Mouse (Mus musculus): ENCODE data around the gene Trip13. TPM values are rescaled to one million over a fixed set of nuclear protein-coding genes. Genes with fewer than 3 reads are reported as not detected.
A peak's percentile ranks its signal among the peaks of the same experiment; 100 is the strongest.

The Trip13 gene
- polyA plus RNA-seq (2021) = 14.8 TPM

- in situ Hi-C loops (cut with MboI; ENCODE audit: low pct_unique_long_range_greater_than_20kb) = no loop called here
- TF ChIP-seq CTCF (IDR thresholded peaks at IDR 0.05) = no peak
These were observed at the start of gene Trip13, which contains the start of gene Brd9 for GRCm38 (mm10) chr13:73937321-73938176. Gene Trip13, minus strand, starts transcription at chr13:73937784. Gene Brd9, plus strand, starts transcription at chr13:73937811.

GRCm38 (mm10) chr13:73976935-73977334 is 39.4 kb upstream of the Trip13 start:
- ChIA-PET CTCF (no interaction called here), POLR2A (no interaction called here)
- in situ Hi-C loops (cut with MboI; ENCODE audit: low pct_unique_long_range_greater_than_20kb) = no loop called here
- TF ChIP-seq CTCF (IDR thresholded peaks at IDR 0.05) = no peak
- peaks cover 12% of the 10 kb centered on the region for H3K27me3 ChIP-seq
- ATAC-seq (no peak), DNase-seq (ENCODE audit: low read depth, low spot score) (no peak)

More at GRCm38 (mm10) chr13:73937321-73938176, at the start of gene Trip13, which contains the start of gene Brd9:
- no peaks in the 10 kb centered on the region for H3K27me3 ChIP-seq
- ChIA-PET CTCF (interaction anchor here (1.3 kb wide), 1 partner anchor 33 kb away, joined by 3 read pairs; no protein-coding TSS in a partner anchor), POLR2A (interaction anchor here (0.9 kb wide), 1 partner anchor 14 kb away, joined by 3 read pairs; no protein-coding TSS in a partner anchor)
- DNase-seq (ENCODE audit: low read depth, low spot score) = peak; percentile 24
- ATAC-seq = peak; percentile 89

GRCm38 (mm10) chr13:73974523-73974922 is 36.9 kb upstream of the Trip13 start:
- in situ Hi-C loops (cut with MboI; ENCODE audit: low pct_unique_long_range_greater_than_20kb) = loop anchor here (5.0 kb wide), 1 partner anchor 328 kb away; no protein-coding TSS in a partner anchor
- ChIA-PET CTCF (no interaction called here), POLR2A (no interaction called here)
- H3K27me3 ChIP-seq = peaks cover 5% of the 10 kb centered on the region
- no peak for DNase-seq (ENCODE audit: low read depth, low spot score)
- ATAC-seq = no peak
- TF ChIP-seq CTCF (IDR thresholded peaks at IDR 0.05) = no peak

- CTCF ChIA-PET = interaction anchor here (0.7 to 2.0 kb wide), 20 partner anchors 9 to 330 kb away, joined by 3 to 10 read pairs (median 4); no protein-coding TSS in a partner anchor
- peak; percentile 78 for TF ChIP-seq CTCF (IDR thresholded peaks at IDR 0.05)
- ATAC-seq (peak; percentile 54), DNase-seq (ENCODE audit: low read depth, low spot score) (no peak)
- POLR2A ChIA-PET = interaction anchor here (0.7 kb wide), 1 partner anchor 23 kb away, joined by 3 read pairs; no protein-coding TSS in a partner anchor
- no peaks in the 10 kb centered on the region for H3K27me3 ChIP-seq
- in situ Hi-C loops (cut with MboI; ENCODE audit: low pct_unique_long_range_greater_than_20kb) = loop anchor here (5.0 kb wide), 1 partner anchor 332 kb away; no protein-coding TSS in a partner anchor
These were observed 33.2 kb upstream of the Trip13 start for GRCm38 (mm10) chr13:73970545-73971448.

- POLR2A ChIA-PET = no interaction called here
- CTCF ChIA-PET = no interaction called here
- no peak for ATAC-seq
- in situ Hi-C loops (cut with MboI; ENCODE audit: low pct_unique_long_range_greater_than_20kb) = no loop called here
- DNase-seq (ENCODE audit: low read depth, low spot score) = no peak
- no peak for TF ChIP-seq CTCF (IDR thresholded peaks at IDR 0.05)
- H3K27me3 ChIP-seq = no peaks in the 10 kb centered on the region
These were observed 26.0 kb upstream of the Trip13 start, which contains the start of gene Zdhhc11 for GRCm38 (mm10) chr13:73963551-73963950. Gene Zdhhc11, plus strand, starts transcription at chr13:73963851.

GRCm38 (mm10) chr13:73961177-73961576 is 23.6 kb upstream of the Trip13 start:
- ATAC-seq (no peak), DNase-seq (ENCODE audit: low read depth, low spot score) (no peak)
- no peak for TF ChIP-seq CTCF (IDR thresholded peaks at IDR 0.05)
- in situ Hi-C loops (cut with MboI; ENCODE audit: low pct_unique_long_range_greater_than_20kb) = no loop called here
- POLR2A ChIA-PET = no interaction called here
- no peaks in the 10 kb centered on the region for H3K27me3 ChIP-seq
- CTCF ChIA-PET = interaction anchor here (1.9 kb wide), 1 partner anchor 10 kb away, joined by 6 read pairs; no protein-coding TSS in a partner anchor

GRCm38 (mm10) chr13:73960117-73960652 is 22.6 kb upstream of the Trip13 start:
- ATAC-seq (no peak), DNase-seq (ENCODE audit: low read depth, low spot score) (no peak)
- CTCF ChIA-PET = interaction anchor here (1.9 kb wide), 1 partner anchor 11 kb away, joined by 6 read pairs; no protein-coding TSS in a partner anchor
- POLR2A ChIA-PET = no interaction called here
- in situ Hi-C loops (cut with MboI; ENCODE audit: low pct_unique_long_range_greater_than_20kb) = no loop called here
- H3K27me3 ChIP-seq = no peaks in the 10 kb centered on the region
- no peak for TF ChIP-seq CTCF (IDR thresholded peaks at IDR 0.05)

- DNase-seq (ENCODE audit: low read depth, low spot score) (no peak), ATAC-seq (no peak)
- ChIA-PET CTCF (no interaction called here), POLR2A (no interaction called here)
- no peaks in the 10 kb centered on the region for H3K27me3 ChIP-seq
- no peak for TF ChIP-seq CTCF (IDR thresholded peaks at IDR 0.05)
- in situ Hi-C loops (cut with MboI; ENCODE audit: low pct_unique_long_range_greater_than_20kb) = no loop called here
These were observed 17.9 kb upstream of the Trip13 start for GRCm38 (mm10) chr13:73955531-73955930.

- TF ChIP-seq CTCF (IDR thresholded peaks at IDR 0.05) = no peak
- DNase-seq (ENCODE audit: low read depth, low spot score) (no peak), ATAC-seq (no peak)
- H3K27me3 ChIP-seq = no peaks in the 10 kb centered on the region
- in situ Hi-C loops (cut with MboI; ENCODE audit: low pct_unique_long_range_greater_than_20kb) = no loop called here
- ChIA-PET POLR2A (no interaction called here), CTCF (no interaction called here)
These were observed 17.1 kb upstream of the Trip13 start for GRCm38 (mm10) chr13:73954666-73955065.

- ATAC-seq = no peak
- DNase-seq (ENCODE audit: low read depth, low spot score) = no peak
- in situ Hi-C loops (cut with MboI; ENCODE audit: low pct_unique_long_range_greater_than_20kb) = no loop called here
- ChIA-PET CTCF (interaction anchor here (0.9 kb wide), 1 partner anchor 13 kb away, joined by 3 read pairs; no protein-coding TSS in a partner anchor), POLR2A (no interaction called here)
- H3K27me3 ChIP-seq = no peaks in the 10 kb centered on the region
- no peak for TF ChIP-seq CTCF (IDR thresholded peaks at IDR 0.05)
These were observed 16.1 kb upstream of the Trip13 start for GRCm38 (mm10) chr13:73953551-73954130.

Measured in Patski (cell line).